Mouse (Mus musculus) midbrain, embryonic 16.5 days (tissue): Measurements from ENCODE around the gene Ubxn1. TPM values are rescaled to one million over a fixed set of nuclear protein-coding genes. Genes with fewer than 3 reads are reported as not detected.
"Not testable (repeated sequence)": the region's sequence is repeated elsewhere in the genome, so short reads cannot be mapped to it uniquely, and the experiment has no call there.

ENCODE experiments used
- ATAC-seq: fragments of 200-750 bp; cut with Nextera tagmentation; 2 replicates; pipeline ENCODE4 v1.8.0; 2017; ENCODE audit warnings: moderate TSS enrichment
- H3K27ac ChIP-seq: fragments of 300-500 bp; sonication (generic); 2 replicates; pipeline ENCODE4 v1.5.1; 2014; ENCODE audit warnings: mild to moderate bottlenecking, low read length, mixed read lengths
- H3K27me3 ChIP-seq: fragments of 300-500 bp; sonication (generic); 2 replicates; pipeline ENCODE4 v1.6.1; 2014; ENCODE audit warnings: low read depth, low read length, mixed read lengths; ENCODE audit not compliant: control insufficient read depth, insufficient read depth
- H3K36me3 ChIP-seq: fragments of 300-500 bp; sonication (generic); 2 replicates; pipeline ENCODE4 v1.6.1; 2014; ENCODE audit warnings: mild to moderate bottlenecking, low read length, moderate library complexity, mixed read lengths; ENCODE audit not compliant: control insufficient read depth, insufficient read depth
- H3K4me1 ChIP-seq: fragments of 300-500 bp; sonication (generic); 2 replicates; pipeline ENCODE4 v1.6.1; 2014; ENCODE audit warnings: mild to moderate bottlenecking, low read length, mixed read lengths; ENCODE audit not compliant: control insufficient read depth, insufficient read depth
- H3K4me2 ChIP-seq: fragments of 300-500 bp; sonication (generic); 2 replicates; pipeline ENCODE4 v1.6.1; 2014; ENCODE audit warnings: mild to moderate bottlenecking, low read length, mixed read lengths
- H3K4me3 ChIP-seq: fragments of 300-500 bp; sonication (generic); 2 replicates; pipeline ENCODE4 v1.5.1; 2014; ENCODE audit warnings: low read depth, mild to moderate bottlenecking, low read length, moderate library complexity, mixed read lengths
- H3K9ac ChIP-seq: fragments of 300-500 bp; sonication (generic); 2 replicates; pipeline ENCODE4 v1.6.1; 2014; ENCODE audit warnings: low read depth, low read length, mixed read lengths
- H3K9me3 ChIP-seq: fragments of 300-500 bp; sonication (generic); replicated peaks from 2 replicates; pipeline ENCODE4 v1.6.1; 2014; ENCODE audit warnings: mild to moderate bottlenecking, low read length, mixed read lengths; ENCODE audit not compliant: control insufficient read depth, poor library complexity, severe bottlenecking
- WGBS: fragments of 180-500 bp; shearing (Covaris S2); extraction: QIAGEN DNeasy Blood & Tissue Kit; methylation state at CpG from one replicate; pipeline ENCODE4 v1.1.7; 2014; 5-methylcytosine and 5-hydroxymethylcytosine counted together
- polyA plus RNA-seq: library from polyadenylated mRNA; unstranded; fragments of >200 nt; fragmentation: Nextera tagmentation; extraction: Ambion mirVana; gene quantifications from 2 replicates; pipeline ENCODE4 v1.2.1, GENCODE M21; 2015

Ubxn1 gene
- polyA plus RNA-seq, 1 experiment from 2014 or later, result 142 TPM

- H3K27ac ChIP-seq, result peak within 1 kb of the TSS; percentile 89
- peak within 1 kb of the TSS; percentile 95 for H3K9ac ChIP-seq
- H3K4me1 ChIP-seq, result peaks cover 26% of the 10 kb centered on the region
- H3K27me3 ChIP-seq, result no peaks in the 10 kb centered on the region
- peaks cover 6% of the 10 kb centered on the region; the same call in 1 of the 2 replicates for H3K36me3 ChIP-seq
- peak within 1 kb of the TSS; percentile 88 for H3K4me3 ChIP-seq
- no peaks in the 10 kb centered on the region for H3K9me3 ChIP-seq
- WGBS, result 3% methylated on average over 53 of the region's 54 CpGs
- peak within 1 kb of the TSS; percentile 90 for H3K4me2 ChIP-seq
- ATAC-seq, result peak; percentile 49
Measured at GRCm38 (mm10) chr19:8892829-8893766, 21.8 kb downstream of the Ubxn1 start, which contains the start of gene Ints5. Ints5 (plus strand) TSS chr19:8893005.

- peaks cover 27% of the 10 kb centered on the region for H3K4me1 ChIP-seq
- WGBS, result 91% methylated on average over 9 of the region's 9 CpGs
- no peak for ATAC-seq
- H3K9me3 ChIP-seq, result no peaks in the 10 kb centered on the region
- H3K27ac ChIP-seq, result no peak overlapping the region
- no peaks in the 10 kb centered on the region for H3K27me3 ChIP-seq
- H3K9ac ChIP-seq, result no peak overlapping the region
- H3K36me3 ChIP-seq, result peaks cover 6% of the 10 kb centered on the region; the same call in 1 of the 2 replicates
- H3K4me3 ChIP-seq, result no peak overlapping the region
- H3K4me2 ChIP-seq, result no peak overlapping the region
Measured at GRCm38 (mm10) chr19:8895397-8895960, 24.2 kb downstream of the Ubxn1 start.

GRCm38 (mm10) chr19:8896231-8896630, 24.9 kb downstream of the Ubxn1 start:
- H3K36me3 ChIP-seq, H3K27ac ChIP-seq, H3K27me3 ChIP-seq, ATAC-seq, H3K4me2 ChIP-seq, H3K9me3 ChIP-seq, H3K4me3 ChIP-seq, H3K9ac ChIP-seq: not testable (repeated sequence)
- peaks cover 27% of the 10 kb centered on the region for H3K4me1 ChIP-seq
- 83% methylated on average over 5 of the region's 5 CpGs for WGBS

GRCm38 (mm10) chr19:8897211-8897864, 26.0 kb downstream of the Ubxn1 start:
- not testable (repeated sequence) for H3K27me3 ChIP-seq, H3K9me3 ChIP-seq, H3K36me3 ChIP-seq
- peak; percentile 60 for ATAC-seq
- peaks cover 27% of the 10 kb centered on the region for H3K4me1 ChIP-seq
- 21% methylated on average over 21 of the region's 21 CpGs for WGBS
- peak overlapping the region; percentile 84 for H3K4me2 ChIP-seq
- peak overlapping the region; percentile 57 for H3K9ac ChIP-seq
- peak overlapping the region; percentile 75 for H3K27ac ChIP-seq
- H3K4me3 ChIP-seq, result peak overlapping the region; percentile 71

GRCm38 (mm10) chr19:8897865-8898495, 26.7 kb downstream of the Ubxn1 start, which contains the start of gene Ganab:
Ganab (plus strand) TSS chr19:8898071.
- no peaks in the 10 kb centered on the region for H3K9me3 ChIP-seq
- H3K9ac ChIP-seq, result peak within 1 kb of the TSS; percentile 88
- WGBS, result 1% methylated on average over 53 of the region's 53 CpGs
- H3K27me3 ChIP-seq, result no peaks in the 10 kb centered on the region
- ATAC-seq, result peak; percentile 99
- H3K36me3 ChIP-seq, result peaks cover 10% of the 10 kb centered on the region
- H3K4me2 ChIP-seq, result peak within 1 kb of the TSS; percentile 84
- H3K4me3 ChIP-seq, result peak within 1 kb of the TSS; percentile 71
- H3K4me1 ChIP-seq, result peaks cover 27% of the 10 kb centered on the region
- peak within 1 kb of the TSS; percentile 91 for H3K27ac ChIP-seq

GRCm38 (mm10) chr19:8898576-8898975, 27.3 kb downstream of the Ubxn1 start:
- Histone ChIP-seq H3K27ac (peak overlapping the region; percentile 91), H3K36me3 (peaks cover 15% of the 10 kb centered on the region), H3K9me3 (no peaks in the 10 kb centered on the region), H3K27me3 (no peaks in the 10 kb centered on the region), H3K4me3 (peak overlapping the region; percentile 71), H3K4me2 (peak overlapping the region; percentile 84), H3K9ac (peak overlapping the region; percentile 88), H3K4me1 (peaks cover 23% of the 10 kb centered on the region)
- ATAC-seq, result no peak
- 14% methylated on average over 13 of the region's 13 CpGs for WGBS

GRCm38 (mm10) chr19:8899079-8899478, 27.8 kb downstream of the Ubxn1 start:
- Histone ChIP-seq H3K4me3 (peak overlapping the region; percentile 71), H3K9ac (peak overlapping the region; percentile 88), H3K36me3 (peaks cover 15% of the 10 kb centered on the region), H3K27ac (no peak overlapping the region), H3K9me3 (no peaks in the 10 kb centered on the region), H3K4me2 (peak overlapping the region; percentile 84), H3K27me3 (no peaks in the 10 kb centered on the region), H3K4me1 (peaks cover 18% of the 10 kb centered on the region)
- 63% methylated on average over 3 of the region's 3 CpGs for WGBS
- no peak for ATAC-seq

GRCm38 (mm10) chr19:8903412-8903811, 32.1 kb downstream of the Ubxn1 start:
- Histone ChIP-seq H3K27me3 (no peaks in the 10 kb centered on the region), H3K9me3 (no peaks in the 10 kb centered on the region), H3K9ac (no peak overlapping the region), H3K27ac (no peak overlapping the region), H3K36me3 (peaks cover 36% of the 10 kb centered on the region), H3K4me3 (no peak overlapping the region), H3K4me2 (no peak overlapping the region), H3K4me1 (peaks cover 9% of the 10 kb centered on the region)
- WGBS, result 95% methylated on average over 5 of the region's 5 CpGs
- ATAC-seq, result no peak
